Mouse (Mus musculus) testis, adult 2 months (tissue): ENCODE results near the gene Gm13279.
"Not testable (repeated sequence)": the region's sequence is repeated elsewhere in the genome, so short reads cannot be mapped to it uniquely, and the experiment has no call there.

Source experiments
- CTCF ChIP-seq: fragments of 200-500 bp; IDR thresholded peaks from 2 replicates; pipeline ENCODE4 v1.5.1; 2012; ENCODE audit warnings: low read depth, mild to moderate bottlenecking, inconsistent platforms, low read length, moderate library complexity; ENCODE audit not compliant: control insufficient read depth, insufficient read depth, insufficient replicate concordance
- POLR2A ChIP-seq: fragments of 200-500 bp; IDR thresholded peaks from 2 replicates; pipeline ENCODE4 v1.6.1; 2012; ENCODE audit warnings: low read depth, mild to moderate bottlenecking, inconsistent platforms, low read length, moderate library complexity; ENCODE audit not compliant: control insufficient read depth

- not testable (repeated sequence) for TF ChIP-seq CTCF, POLR2A
These were observed 8.0 kb downstream of the Gm13279 start, which contains the start of gene Gm13288 for GRCm38 (mm10) chr4:88805231-88805630.
